Mouse (Mus musculus) bone marrow, adult 2 months (tissue): ENCODE results near the gene Cntnap2. TPM values are rescaled to one million over a fixed set of nuclear protein-coding genes. Genes with fewer than 3 reads are reported as not detected.

Source experiments
- H3K27ac ChIP-seq: fragments of 200-500 bp; 2 replicates; pipeline ENCODE4 v1.5.1; 2012; ENCODE audit warnings: low read depth, mild to moderate bottlenecking, control low read depth, inconsistent platforms, low read length; ENCODE audit not compliant: control insufficient read depth, poor library complexity, insufficient read depth
- H3K4me1 ChIP-seq: fragments of 200-500 bp; 2 replicates; pipeline ENCODE4 v1.6.1; 2011; ENCODE audit warnings: low read length; ENCODE audit not compliant: control insufficient read depth, insufficient read depth
- H3K4me3 ChIP-seq: fragments of 200-500 bp; replicated peaks from 2 replicates; pipeline ENCODE3; 2011; ENCODE audit warnings: mild to moderate bottlenecking, low read depth, low read length, control low read depth; ENCODE audit not compliant: control insufficient read depth
- CTCF ChIP-seq: fragments of 200-500 bp; IDR thresholded peaks from 2 replicates; pipeline ENCODE4 v1.5.1; 2011; ENCODE audit warnings: low read length, control low read depth; ENCODE audit not compliant: control insufficient read depth, insufficient read depth
- POLR2A ChIP-seq: fragments of 200-500 bp; IDR thresholded peaks from 2 replicates; pipeline ENCODE4 v1.6.1; 2011; ENCODE audit warnings: low read depth, mild to moderate bottlenecking, control low read depth, low read length, borderline replicate concordance; ENCODE audit not compliant: control insufficient read depth
- WGBS: fragments of 180-500 bp; shearing (Covaris S2); methylation state at CpG from one replicate; pipeline ENCODE4 v1.1.7; 2018; 5-methylcytosine and 5-hydroxymethylcytosine counted together
- polyA plus RNA-seq: library from polyadenylated mRNA; stranded (reverse); fragments of >200 nt; gene quantifications from 2 replicates; pipeline ENCODE4 v1.2.4, GENCODE M21; 2011; ENCODE audit warnings: low replicate concordance; ENCODE audit not compliant: missing spikeins, insufficient read depth, insufficient read length

The Cntnap2 gene
- polyA plus RNA-seq, 1 experiment: 0.40 TPM

DNA sequence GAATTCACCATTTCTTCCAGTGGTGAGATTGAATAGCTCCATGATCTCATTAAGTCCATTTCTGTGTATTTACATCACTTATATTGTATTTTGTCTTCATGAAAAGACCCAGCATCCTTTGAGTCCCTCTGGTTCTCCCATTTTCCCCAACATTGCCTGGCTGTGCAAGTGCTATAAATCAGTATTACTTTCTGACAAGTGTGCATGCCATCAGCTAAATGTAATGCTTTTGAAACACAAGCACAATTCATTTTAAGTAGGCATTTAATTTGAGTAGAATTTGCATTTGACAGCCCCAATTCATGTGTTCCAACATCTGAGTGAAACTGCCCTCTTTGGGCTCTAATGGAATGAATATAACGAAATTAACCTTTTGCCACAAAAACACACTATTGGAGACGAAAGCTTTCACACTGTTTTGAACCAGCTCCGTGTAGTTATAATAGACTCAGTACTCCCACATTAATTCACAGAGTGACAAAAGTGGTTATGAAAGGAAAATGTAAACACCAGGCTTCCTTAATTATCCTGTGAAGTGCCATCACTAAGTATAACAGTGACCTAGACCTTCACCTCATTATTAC, 812.3 kb downstream of the Cntnap2 start:
- 66% methylated on average over 3 of the region's 3 CpGs for WGBS
- TF ChIP-seq POLR2A (no peak), CTCF (no peak)
- Histone ChIP-seq H3K27ac (no peak overlapping the region), H3K4me3 (no peak overlapping the region), H3K4me1 (no peaks in the 10 kb centered on the region)

DNA sequence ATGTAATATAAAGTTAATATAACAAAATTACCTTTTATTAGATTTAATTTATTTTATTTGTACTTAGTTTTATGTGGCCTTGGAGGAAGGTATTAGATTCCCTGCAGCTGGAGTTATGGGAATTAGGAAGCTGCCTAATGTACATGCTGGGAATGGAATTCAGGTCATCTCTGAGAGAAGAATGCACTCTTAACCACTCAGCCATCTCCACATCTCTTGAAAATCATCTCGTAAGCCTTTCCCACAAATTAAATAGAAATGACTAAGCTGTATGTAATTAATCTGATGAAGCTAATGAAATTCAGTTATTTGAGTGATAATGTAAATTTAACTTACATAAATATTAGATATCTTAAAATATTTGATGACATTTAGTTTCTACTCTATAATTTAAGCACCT, 826.3 kb downstream of the Cntnap2 start:
- TF ChIP-seq CTCF (no peak), POLR2A (no peak)
- no peaks in the 10 kb centered on the region for H3K4me1 ChIP-seq

DNA sequence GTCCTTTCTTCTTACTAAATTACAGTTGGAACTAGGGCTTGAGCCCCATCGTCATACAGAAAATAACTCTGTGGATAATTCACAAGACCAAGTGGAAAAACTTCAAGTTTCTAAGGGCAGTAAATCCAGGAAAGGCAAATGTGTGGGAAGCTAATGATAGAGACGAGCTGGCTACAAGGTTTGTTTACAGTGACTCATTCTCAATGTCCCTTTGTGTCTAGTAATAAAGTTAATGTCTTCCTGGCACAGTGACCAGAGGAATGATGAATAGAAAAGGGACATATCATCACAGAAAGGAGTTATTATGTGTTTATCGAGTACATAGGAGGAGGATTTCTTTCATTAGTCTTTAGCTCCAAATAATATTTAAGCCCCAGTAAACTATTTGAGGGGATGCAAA, 828.7 kb downstream of the Cntnap2 start:
- Histone ChIP-seq H3K4me1 (no peaks in the 10 kb centered on the region), H3K4me3 (no peak overlapping the region), H3K27ac (no peak overlapping the region)
- no peak for TF ChIP-seq POLR2A
- TF ChIP-seq CTCF: no peak
- 54% methylated on average over 3 of the region's 3 CpGs for whole genome bisulfite sequencing

More for the DNA sequence above, 826.3 kb downstream of the Cntnap2 start:
- 81% methylated on average over 1 of the region's 1 CpGs for WGBS
- H3K4me3 ChIP-seq: no peak overlapping the region
- H3K27ac ChIP-seq: no peak overlapping the region

DNA sequence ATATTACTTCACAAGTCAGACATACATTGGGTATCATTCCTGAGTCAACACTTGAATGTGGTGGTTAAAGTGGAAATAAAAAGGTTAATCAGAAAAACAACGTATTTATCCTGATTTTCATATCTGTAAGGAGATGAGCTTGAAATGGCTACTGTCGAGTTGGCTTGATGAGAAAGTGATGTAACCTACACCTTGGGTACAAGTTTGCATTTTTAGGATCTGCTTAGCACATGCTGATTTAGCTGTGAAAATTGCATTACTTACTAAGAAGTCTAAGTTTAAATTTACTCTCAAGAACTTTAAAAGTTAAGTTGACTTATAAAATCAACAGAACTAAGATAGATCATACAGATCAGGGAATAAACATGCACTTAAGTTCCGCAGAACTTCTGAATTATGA, 879.1 kb downstream of the Cntnap2 start:
- no peaks in the 10 kb centered on the region for H3K4me1 ChIP-seq
- TF ChIP-seq CTCF: no peak
- TF ChIP-seq POLR2A: no peak
- no peak overlapping the region for H3K27ac ChIP-seq
- H3K4me3 ChIP-seq: no peak overlapping the region
- 71% methylated on average over 3 of the region's 3 CpGs for WGBS

DNA sequence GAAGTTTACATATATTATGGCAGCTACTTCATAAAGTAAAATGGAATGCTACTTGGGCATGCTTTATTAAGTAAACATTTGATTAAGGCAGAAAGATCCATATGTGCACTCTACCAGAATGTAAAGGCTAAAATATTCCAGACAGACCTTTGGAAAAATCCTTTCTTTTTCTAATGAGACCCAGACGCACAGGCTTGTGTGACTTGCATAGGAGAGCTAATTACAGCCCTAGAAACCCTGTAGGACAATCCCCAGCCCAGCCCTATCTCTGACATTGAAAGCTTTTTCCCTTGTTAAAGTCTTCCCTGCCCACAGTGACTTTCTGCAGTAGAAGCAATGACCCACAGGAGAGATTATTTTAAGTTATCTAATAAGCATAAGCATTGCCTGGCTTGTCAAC, 879.6 kb downstream of the Cntnap2 start:
- 68% methylated on average over 1 of the region's 1 CpGs for WGBS
- no peak overlapping the region for H3K27ac ChIP-seq

DNA sequence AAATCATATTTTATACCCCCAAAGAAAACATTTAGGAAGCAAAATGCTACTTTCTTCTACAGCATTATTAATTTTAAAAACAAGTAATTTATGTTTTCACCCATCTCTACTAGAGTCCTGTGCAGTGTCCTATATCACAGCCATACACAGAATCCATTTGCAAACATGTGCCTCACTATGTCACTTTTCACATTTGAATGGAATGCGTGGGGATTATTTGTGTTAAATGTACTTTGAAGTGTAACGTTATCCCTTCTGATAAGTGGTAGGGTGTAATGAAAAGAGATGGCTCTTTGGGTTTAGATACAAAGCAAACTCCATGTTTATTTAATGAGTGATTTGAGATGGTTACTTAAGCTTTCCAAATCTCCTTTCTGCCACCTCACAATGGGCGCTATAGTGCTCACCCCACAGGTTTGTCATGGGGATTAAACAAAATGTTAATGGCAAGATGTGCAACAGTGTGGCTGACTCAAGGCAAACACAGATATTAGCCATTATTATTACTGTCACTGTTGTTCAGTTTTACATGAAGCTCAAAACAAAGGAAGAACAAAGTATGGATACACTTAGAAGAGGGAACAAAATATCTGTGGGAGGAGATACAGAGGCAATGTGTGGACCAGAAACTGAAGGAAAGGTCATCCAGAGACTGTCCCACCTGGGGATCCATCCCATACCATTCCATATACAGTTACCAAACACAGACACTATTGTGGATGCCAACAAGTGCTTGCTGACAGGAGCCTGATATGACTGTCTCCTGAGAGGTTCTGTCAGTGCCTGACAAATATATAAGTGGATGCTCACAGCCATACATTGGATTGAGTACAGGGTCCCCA, 886.2 kb downstream of the Cntnap2 start:
- H3K4me3 ChIP-seq: no peak overlapping the region
- no peak overlapping the region for H3K27ac ChIP-seq
- WGBS: 84% methylated on average over 3 of the region's 3 CpGs
- no peaks in the 10 kb centered on the region for H3K4me1 ChIP-seq
- TF ChIP-seq CTCF (no peak), POLR2A (no peak)

More for the DNA sequence above, 879.6 kb downstream of the Cntnap2 start:
- no peaks in the 10 kb centered on the region for H3K4me1 ChIP-seq
- no peak overlapping the region for H3K4me3 ChIP-seq
- TF ChIP-seq POLR2A (no peak), CTCF (no peak)

DNA sequence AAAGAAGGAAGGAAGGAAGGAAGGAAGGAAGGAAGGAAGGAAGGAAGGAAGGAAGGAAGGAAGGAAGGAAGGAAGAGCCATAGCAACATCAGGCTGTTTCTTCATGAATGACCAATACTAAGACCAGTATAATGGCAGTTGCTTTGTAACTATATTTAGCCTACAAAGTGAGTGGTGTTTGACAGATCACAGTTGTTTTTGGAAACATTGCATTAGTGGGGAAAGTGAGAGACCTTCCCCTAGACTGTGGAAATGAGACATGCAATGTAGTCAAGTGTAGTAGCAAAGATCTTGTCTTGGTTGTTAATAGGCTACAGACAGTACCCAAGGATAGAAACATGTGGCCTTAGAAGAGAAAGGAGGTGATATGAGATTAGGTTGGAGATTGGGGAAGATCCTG, 895.6 kb downstream of the Cntnap2 start:
- TF ChIP-seq POLR2A (no peak), CTCF (no peak)
- no peak overlapping the region for H3K27ac ChIP-seq
- no peak overlapping the region for H3K4me3 ChIP-seq
- H3K4me1 ChIP-seq: no peaks in the 10 kb centered on the region

DNA sequence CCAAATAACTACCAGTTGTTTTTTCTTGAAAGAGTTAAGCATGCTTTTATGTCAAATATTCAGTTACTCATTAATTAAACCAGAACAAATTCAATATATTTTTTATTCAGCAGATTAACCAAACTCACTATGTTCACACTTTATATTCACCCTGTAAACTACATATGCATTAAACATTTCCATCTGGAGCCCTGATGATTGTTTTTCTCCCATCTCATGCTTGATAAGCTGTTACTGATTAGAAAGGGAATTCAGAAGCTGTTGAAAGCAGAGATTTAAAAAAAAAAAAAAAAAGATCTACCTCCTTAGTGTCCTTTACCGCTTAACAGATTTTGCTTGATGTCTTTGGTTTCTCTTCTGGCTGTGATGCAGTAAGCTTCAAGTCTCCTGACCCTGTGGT, 905.3 kb downstream of the Cntnap2 start:
- Histone ChIP-seq H3K4me1 (no peaks in the 10 kb centered on the region), H3K27ac (no peak overlapping the region), H3K4me3 (no peak overlapping the region)
- TF ChIP-seq CTCF: no peak
- TF ChIP-seq POLR2A: no peak
- 84% methylated on average over 1 of the region's 1 CpGs for WGBS
